Mouse (Mus musculus) embryo, embryonic 10.5 days (tissue): ENCODE data around the gene Gm30302.

Experiments
- DNase-seq: peaks from one replicate; pipeline ENCODE4 v3.0.0-alpha.2; 2015; ENCODE audit warnings: low spot score

The Gm30302 gene

GRCm38 (mm10) chr13:49738011-49738410 is 60.8 kb downstream of the Gm30302 start:
- DNase-seq: no peak

- DNase-seq: no peak
These were observed 62.4 kb downstream of the Gm30302 start for GRCm38 (mm10) chr13:49736430-49736829.
